Mouse (Mus musculus): ENCODE results near the gene Svs5.
"Not testable (repeated sequence)": the region's sequence is repeated elsewhere in the genome, so short reads cannot be mapped to it uniquely, and the experiment has no call there.

Gene Svs5

GRCm38 (mm10) chr2:164332440-164332839, at the start of gene Svs5:
TSS of gene Svs5 (plus strand) at chr2:164332740.
- not testable (repeated sequence) for DNase-seq (ENCODE audit: low read depth, low spot score)

- not testable (repeated sequence) for DNase-seq (ENCODE audit: low read depth, low spot score)
Measured at GRCm38 (mm10) chr2:164288968-164289367, 43.6 kb upstream of the Svs5 start, which contains the start of gene Svs3a. TSS of gene Svs3a (plus strand) at chr2:164289268.

GRCm38 (mm10) chr2:164312599-164312998, 19.9 kb upstream of the Svs5 start:
- DNase-seq (ENCODE audit: low read depth, low spot score): no peak

- not testable (repeated sequence) for DNase-seq (ENCODE audit: low read depth, low spot score)
Measured at GRCm38 (mm10) chr2:164315460-164315859, 17.1 kb upstream of the Svs5 start.

GRCm38 (mm10) chr2:164316451-164316850, 16.1 kb upstream of the Svs5 start, which contains the start of gene Svs6:
TSS of gene Svs6 (plus strand) at chr2:164316751.
- DNase-seq (ENCODE audit: low read depth, low spot score): not testable (repeated sequence)

- no peak for DNase-seq (ENCODE audit: low read depth, low spot score)
Measured at GRCm38 (mm10) chr2:164320983-164321382, 11.6 kb upstream of the Svs5 start.

GRCm38 (mm10) chr2:164343732-164344131, 11.2 kb downstream of the Svs5 start:
- DNase-seq (ENCODE audit: low read depth, low spot score): not testable (repeated sequence)

GRCm38 (mm10) chr2:164347697-164348096, 15.2 kb downstream of the Svs5 start:
- not testable (repeated sequence) for DNase-seq (ENCODE audit: low read depth, low spot score)

GRCm38 (mm10) chr2:164348980-164349379, 16.4 kb downstream of the Svs5 start:
- DNase-seq (ENCODE audit: low read depth, low spot score): no peak

GRCm38 (mm10) chr2:164352697-164353096, 20.2 kb downstream of the Svs5 start:
- DNase-seq (ENCODE audit: low read depth, low spot score): no peak

GRCm38 (mm10) chr2:164353356-164353755, 20.8 kb downstream of the Svs5 start:
- no peak for DNase-seq (ENCODE audit: low read depth, low spot score)

GRCm38 (mm10) chr2:164356177-164356967, 23.8 kb downstream of the Svs5 start:
- no peak for DNase-seq (ENCODE audit: low read depth, low spot score)

GRCm38 (mm10) chr2:164358373-164358772, 25.8 kb downstream of the Svs5 start:
- DNase-seq (ENCODE audit: low read depth, low spot score): no peak

- no peak for DNase-seq (ENCODE audit: low read depth, low spot score)
Measured at GRCm38 (mm10) chr2:164359031-164359430, 26.5 kb downstream of the Svs5 start.

- DNase-seq (ENCODE audit: low read depth, low spot score): no peak
Measured at GRCm38 (mm10) chr2:164359668-164360067, 27.1 kb downstream of the Svs5 start.

GRCm38 (mm10) chr2:164360974-164361657, 28.6 kb downstream of the Svs5 start:
- DNase-seq (ENCODE audit: low read depth, low spot score): no peak

GRCm38 (mm10) chr2:164366947-164367346, 34.4 kb downstream of the Svs5 start:
- DNase-seq (ENCODE audit: low read depth, low spot score): no peak

GRCm38 (mm10) chr2:164368620-164369105, 36.1 kb downstream of the Svs5 start:
- no peak for DNase-seq (ENCODE audit: low read depth, low spot score)

GRCm38 (mm10) chr2:164371371-164371770, 38.8 kb downstream of the Svs5 start:
- no peak for DNase-seq (ENCODE audit: low read depth, low spot score)

GRCm38 (mm10) chr2:164372408-164373053, 40.0 kb downstream of the Svs5 start:
- no peak for DNase-seq (ENCODE audit: low read depth, low spot score)

GRCm38 (mm10) chr2:164373187-164373586, 40.6 kb downstream of the Svs5 start:
- no peak for DNase-seq (ENCODE audit: low read depth, low spot score)
